Comparison of ENCODE assay signal across 13 mouse cellular contexts in the genomic region with DNA sequence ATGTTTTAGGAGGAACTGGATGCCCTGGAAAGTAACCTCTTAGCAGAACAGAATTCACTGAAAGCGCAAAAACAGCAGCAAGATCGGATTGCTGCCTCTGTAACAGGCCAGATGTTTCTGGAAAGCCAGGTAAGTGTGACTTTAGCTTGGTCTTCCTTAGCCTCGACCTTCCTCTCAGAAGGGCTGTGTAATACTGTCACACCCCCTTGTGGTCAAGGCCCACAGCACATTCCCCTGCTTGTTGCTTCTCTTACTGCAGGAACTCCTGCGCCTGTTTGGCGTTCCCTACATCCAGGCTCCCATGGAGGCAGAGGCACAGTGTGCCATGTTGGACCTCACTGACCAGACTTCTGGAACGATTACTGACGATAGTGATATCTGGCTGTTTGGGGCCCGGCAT. TPM values are rescaled to one million over a fixed set of nuclear protein-coding genes. Genes with fewer than 3 reads are reported as not detected.
DNase-seq lines count a peak whose midpoint lies in the region; ATAC-seq and TF ChIP-seq lines count a peak whose summit lies in the region.
"Had no signal": no experiment of that assay in that cellular context is flagged by ENCODE, and none has a peak within 500 bp of the region (broad histone marks: within the 10 kb centered on the region; RNA-seq: fewer than 3 reads in every experiment).

No protein-coding gene starts in this region.

- H3K4me3 ChIP-seq in intestine, postnatal 0 days (ENCODE audit: low read depth, low read length) = no peak overlapping the region
- H3K4me3 ChIP-seq in intestine, embryonic 16.5 days (ENCODE audit: low read length) = no peak overlapping the region
- H3K4me3 ChIP-seq: liver, embryonic 13.5 days; midbrain, embryonic 10.5 days had no signal

- ATAC-seq in intestine, postnatal 0 days = no peak
- no peak for ATAC-seq in intestine, embryonic 16.5 days
- ATAC-seq in Patski = no peak

- no peaks in the 10 kb centered on the region for H3K4me1 ChIP-seq in intestine, postnatal 0 days (replicated peaks; ENCODE audit: control insufficient read depth, insufficient read depth, low read length)
- no peaks in the 10 kb centered on the region for H3K4me1 ChIP-seq in intestine, embryonic 16.5 days (ENCODE audit: control insufficient read depth, insufficient read depth, low read length)
- H3K4me1 ChIP-seq: liver, embryonic 13.5 days; midbrain, embryonic 10.5 days had no signal

- H3K9me3 ChIP-seq in intestine, postnatal 0 days (ENCODE audit: control insufficient read depth) = no peaks in the 10 kb centered on the region
- peaks cover 3% of the 10 kb centered on the region; the same call in 1 of the 2 replicates for H3K9me3 ChIP-seq in intestine, embryonic 16.5 days (ENCODE audit: control insufficient read depth, low read length)
- H3K9me3 ChIP-seq: liver, embryonic 13.5 days had no signal

- in situ Hi-C loops in Patski (cut with MboI; ENCODE audit: low pct_unique_long_range_greater_than_20kb) = no loop called here

- H3K27me3 ChIP-seq in intestine, postnatal 0 days (replicated peaks; ENCODE audit: control insufficient read depth, insufficient read depth, low read length) = no peaks in the 10 kb centered on the region
- no peaks in the 10 kb centered on the region for H3K27me3 ChIP-seq in intestine, embryonic 16.5 days (replicated peaks; ENCODE audit: control insufficient read depth, insufficient read depth, low read length)
- no peaks in the 10 kb centered on the region for H3K27me3 ChIP-seq in Patski
- H3K27me3 ChIP-seq in splenic B cell, adult 2 months (ENCODE audit: control insufficient read depth, insufficient read depth, low read length, poor library complexity, severe bottlenecking) = no peaks in the 10 kb centered on the region
- H3K27me3 ChIP-seq: liver, embryonic 13.5 days had no signal

- no peak overlapping the region for H3K4me2 ChIP-seq in intestine, postnatal 0 days (replicated peaks; ENCODE audit: low read depth)
- H3K4me2 ChIP-seq in intestine, embryonic 16.5 days (ENCODE audit: low read depth, low read length) = no peak overlapping the region
- H3K4me2 ChIP-seq: liver, embryonic 13.5 days had no signal

- POLR2A ChIA-PET in Patski (lab: Charles Lee) = no interaction called here

- peaks cover 63% of the 10 kb centered on the region for H3K36me3 ChIP-seq in intestine, postnatal 0 days (ENCODE audit: control insufficient read depth, insufficient read depth)
- peaks cover 10% of the 10 kb centered on the region for H3K36me3 ChIP-seq in intestine, embryonic 16.5 days (ENCODE audit: control insufficient read depth, insufficient read depth, low read length)
- peaks cover 8% of the 10 kb centered on the region; the same call in 1 of the 2 replicates for H3K36me3 ChIP-seq in splenic B cell, adult 2 months (ENCODE audit: control insufficient read depth, insufficient read depth, low read length, poor library complexity, severe bottlenecking)

- peak; percentile 14 for DNase-seq in thymus, postnatal 0 days (ENCODE audit: low spot score)
- DNase-seq in thymus, adult 18-20 months = no peak
- no peak for DNase-seq in Patski (ENCODE audit: low read depth, low spot score)
- DNase-seq in splenic B cell, adult 2 months (ENCODE audit: low read depth, low spot score) = peak; percentile 35
- DNase-seq in spleen, postnatal 10 days (ENCODE audit: low spot score in 2 of 2) = no peak
- DNase-seq: cerebellum, adult 11 months; layer of hippocampus, adult 9-11 months; liver, embryonic 13.5 days; right cerebral cortex, postnatal 14 days had no signal

- CTCF ChIA-PET in Patski (lab: Charles Lee) = no interaction called here

- peak; percentile 68 for TF ChIP-seq CTCF in intestine, postnatal 0 days (IDR thresholded peaks at IDR 0.05; ENCODE audit: low read depth)
- peak; percentile 35 for TF ChIP-seq CTCF in Patski (IDR thresholded peaks at IDR 0.05)

- 82% methylated on average over 8 of the region's 8 CpGs for WGBS in intestine, postnatal 0 days
- WGBS in intestine, embryonic 16.5 days = 85% methylated on average over 8 of the region's 8 CpGs

- H3K9ac ChIP-seq in intestine, postnatal 0 days (ENCODE audit: low read depth, low read length) = no peak overlapping the region
- H3K9ac ChIP-seq in intestine, embryonic 16.5 days (ENCODE audit: low read depth, low read length) = no peak overlapping the region
- H3K9ac ChIP-seq: liver, embryonic 13.5 days had no signal

- no peak overlapping the region for H3K27ac ChIP-seq in intestine, postnatal 0 days (ENCODE audit: low read depth, low read length)
- H3K27ac ChIP-seq in intestine, embryonic 16.5 days (ENCODE audit: low read length) = no peak overlapping the region
- H3K27ac ChIP-seq: liver, embryonic 13.5 days; midbrain, embryonic 10.5 days had no signal

RNA-seq across cellular contexts. Expression of a gene that starts 26.4 kb away (rescaled TPM):
- polyA plus RNA-seq in intestine, postnatal 0 days (2015; fragmentation: Nextera tagmentation; extraction: Ambion mirVana) = 7.6 and 8.7 TPM in 2 replicates
- polyA plus RNA-seq in intestine, embryonic 16.5 days (2015; fragmentation: Nextera tagmentation; extraction: Ambion mirVana) = 10.5 and 12.0 TPM in 2 replicates
- 13.3 TPM in 2 replicates for polyA plus RNA-seq in thymus, postnatal 0 days (2015; fragmentation: Nextera tagmentation; extraction: Ambion mirVana)
- 14.7 TPM for polyA plus RNA-seq in Patski (2021)

RNA-seq across cellular contexts. Expression of a gene that starts 44.9 kb away (rescaled TPM):
- polyA plus RNA-seq in intestine, postnatal 0 days (2015; fragmentation: Nextera tagmentation; extraction: Ambion mirVana) = not detected in 2 replicates
- polyA plus RNA-seq in intestine, embryonic 16.5 days (2015; fragmentation: Nextera tagmentation; extraction: Ambion mirVana) = not detected in 2 replicates
- polyA plus RNA-seq in thymus, postnatal 0 days (2015; fragmentation: Nextera tagmentation; extraction: Ambion mirVana) = not detected in 2 replicates
- polyA plus RNA-seq in Patski (2021) = not detected
- polyA plus RNA-seq: liver, embryonic 13.5 days; midbrain, embryonic 10.5 days; neural tube, embryonic 14.5 days had no signal

RNA-seq across cellular contexts. Expression of a gene that starts 55.1 kb away (rescaled TPM):
- 7.4 and 7.6 TPM in 2 replicates for polyA plus RNA-seq in intestine, postnatal 0 days (2015; fragmentation: Nextera tagmentation; extraction: Ambion mirVana)
- 15.2 and 17.1 TPM in 2 replicates for polyA plus RNA-seq in intestine, embryonic 16.5 days (2015; fragmentation: Nextera tagmentation; extraction: Ambion mirVana)
- polyA plus RNA-seq in thymus, postnatal 0 days (2015; fragmentation: Nextera tagmentation; extraction: Ambion mirVana) = 10.1 and 10.3 TPM in 2 replicates
- polyA plus RNA-seq in Patski (2021) = 42.3 TPM

RNA-seq across cellular contexts. Expression of a gene that starts 55.3 kb away (rescaled TPM):
- polyA plus RNA-seq in intestine, postnatal 0 days (2015; fragmentation: Nextera tagmentation; extraction: Ambion mirVana) = 13.2 and 14.7 TPM in 2 replicates
- 39.9 and 45.6 TPM in 2 replicates for polyA plus RNA-seq in intestine, embryonic 16.5 days (2015; fragmentation: Nextera tagmentation; extraction: Ambion mirVana)
- 25.2 and 29.0 TPM in 2 replicates for polyA plus RNA-seq in thymus, postnatal 0 days (2015; fragmentation: Nextera tagmentation; extraction: Ambion mirVana)
- polyA plus RNA-seq in Patski (2021) = 44.0 TPM

Comparison
In these comparisons a context has a peak if more than half of its experiments do, and no peak if none do; other contexts are left out.
1. DNase-seq: peak in thymus, postnatal 0 days (single experiment) and splenic B cell, adult 2 months (single experiment); none in thymus, adult 18-20 months (0 of 2), Patski (single experiment) and spleen, postnatal 10 days (0 of 2).